Mouse (Mus musculus): ENCODE results near the gene Esrp2. TPM values are rescaled to one million over a fixed set of nuclear protein-coding genes. Genes with fewer than 3 reads are reported as not detected.

Gene Esrp2
- polyA plus RNA-seq (2014; fragmentation: Nextera tagmentation; extraction: Ambion mirVana): 11.6 and 12.7 TPM in 2 replicates

DNA sequence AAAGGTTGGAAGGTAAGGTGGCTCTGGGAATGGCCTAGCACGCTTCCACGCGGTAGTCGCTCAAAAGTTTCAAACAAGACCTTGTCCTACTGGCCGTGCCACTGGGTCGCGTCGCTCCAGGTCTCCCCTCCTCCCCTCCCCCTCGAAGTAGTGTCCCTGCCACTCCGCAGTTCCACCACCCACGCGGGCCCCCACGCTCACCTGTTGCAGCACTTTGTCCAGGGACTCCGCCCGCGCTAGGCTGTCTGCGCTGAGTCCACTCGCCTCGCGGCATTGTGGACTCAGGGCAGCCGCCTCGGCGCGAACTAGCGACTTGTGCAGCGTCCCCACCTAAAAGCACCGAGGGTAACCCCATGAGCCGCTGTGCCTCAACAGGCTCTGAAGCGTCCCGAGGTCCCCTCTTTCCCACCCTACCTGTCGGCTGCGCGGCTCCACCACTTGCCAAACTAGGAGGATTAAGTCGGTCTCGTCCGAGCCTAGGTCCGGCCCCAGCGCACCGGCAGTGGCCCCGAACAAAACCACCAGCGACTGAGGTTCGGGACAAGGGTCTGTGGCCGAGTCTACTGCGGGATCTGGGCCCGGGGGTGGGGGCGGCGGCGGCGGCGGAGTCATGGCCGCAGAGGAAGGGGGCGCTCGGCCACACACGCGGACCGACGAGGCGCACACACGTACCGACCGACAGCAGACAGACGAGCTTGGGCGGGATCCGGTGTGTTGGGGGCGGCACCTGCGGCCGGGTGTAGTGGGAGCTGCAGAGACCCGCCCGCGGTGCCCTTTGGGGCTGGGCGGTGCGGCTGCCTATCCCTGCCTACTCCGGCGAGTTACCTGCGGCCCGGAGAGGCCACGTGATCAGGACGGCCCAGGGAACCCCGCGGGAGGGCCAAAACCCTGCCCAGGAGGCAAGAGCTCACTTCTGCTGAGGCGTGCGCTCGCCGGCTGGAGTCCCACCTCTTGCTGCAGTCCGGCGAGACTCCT lies at the start of gene Esrp2:
TSS of gene Esrp2 (minus strand) at position 819 of the 975 bp plus-strand sequence.
- 1% methylated on average over 81 of the region's 86 CpGs for WGBS
- no peaks in the 10 kb centered on the region for H3K9me3 ChIP-seq (ENCODE audit: control insufficient read depth, low read length)
- DNase-seq (ENCODE audit: low spot score) (peak; percentile 77), ATAC-seq (replicated peaks; ENCODE audit: low FRiP score) (peak; percentile 60)
- H3K36me3 ChIP-seq (ENCODE audit: control insufficient read depth, insufficient read depth, low read length): peaks cover 10% of the 10 kb centered on the region; the same call in 1 of the 2 replicates
- H3K27me3 ChIP-seq (replicated peaks; ENCODE audit: control insufficient read depth, insufficient read depth, low read length): peaks cover 50% of the 10 kb centered on the region
- peaks cover 28% of the 10 kb centered on the region for H3K4me1 ChIP-seq (replicated peaks; ENCODE audit: control insufficient read depth, insufficient read depth, low read length)
- H3K9ac ChIP-seq (ENCODE audit: low read depth, low read length): peak within 1 kb of the TSS; percentile 53
- H3K4me3 ChIP-seq (ENCODE audit: low read depth, low read length): peak within 1 kb of the TSS; percentile 62
- peak within 1 kb of the TSS; percentile 93 for H3K4me2 ChIP-seq
- H3K27ac ChIP-seq (ENCODE audit: low read depth, low read length): peak within 1 kb of the TSS; percentile 66

DNA sequence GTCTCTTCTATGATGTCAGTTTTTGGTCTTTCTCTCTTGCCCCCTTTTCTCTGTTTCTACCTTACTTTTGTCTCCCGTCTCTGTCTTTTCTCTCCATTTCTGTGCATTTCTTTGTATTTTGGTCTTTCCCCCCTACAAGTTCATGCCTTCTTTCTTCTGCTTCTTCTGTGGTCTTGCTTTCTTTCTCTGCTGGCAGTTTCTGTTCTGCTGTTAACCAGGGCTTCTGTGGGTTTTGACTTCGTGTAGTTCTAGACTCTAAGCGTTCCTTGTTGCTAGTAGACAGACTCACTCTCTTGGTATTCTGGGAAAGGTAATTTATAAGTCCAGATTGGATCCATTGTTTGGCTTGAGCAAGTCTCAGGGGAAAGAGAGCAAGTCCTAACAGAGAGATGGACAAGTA lies 49.6 kb upstream of the Esrp2 start:
- ATAC-seq (replicated peaks; ENCODE audit: low FRiP score) (no peak), DNase-seq (ENCODE audit: low spot score) (no peak)
- Histone ChIP-seq H3K27me3 (replicated peaks; ENCODE audit: control insufficient read depth, insufficient read depth, low read length) (no peaks in the 10 kb centered on the region), H3K27ac (ENCODE audit: low read depth, low read length) (no peak overlapping the region), H3K4me2 (no peak overlapping the region), H3K36me3 (ENCODE audit: control insufficient read depth, insufficient read depth, low read length) (peaks cover 11% of the 10 kb centered on the region; the same call in 1 of the 2 replicates), H3K9ac (ENCODE audit: low read depth, low read length) (no peak overlapping the region), H3K4me3 (ENCODE audit: low read depth, low read length) (no peak overlapping the region), H3K4me1 (replicated peaks; ENCODE audit: control insufficient read depth, insufficient read depth, low read length) (peaks cover 7% of the 10 kb centered on the region), H3K9me3 (ENCODE audit: control insufficient read depth, low read length) (no peaks in the 10 kb centered on the region)
- 92% methylated on average over 3 of the region's 3 CpGs for WGBS

DNA sequence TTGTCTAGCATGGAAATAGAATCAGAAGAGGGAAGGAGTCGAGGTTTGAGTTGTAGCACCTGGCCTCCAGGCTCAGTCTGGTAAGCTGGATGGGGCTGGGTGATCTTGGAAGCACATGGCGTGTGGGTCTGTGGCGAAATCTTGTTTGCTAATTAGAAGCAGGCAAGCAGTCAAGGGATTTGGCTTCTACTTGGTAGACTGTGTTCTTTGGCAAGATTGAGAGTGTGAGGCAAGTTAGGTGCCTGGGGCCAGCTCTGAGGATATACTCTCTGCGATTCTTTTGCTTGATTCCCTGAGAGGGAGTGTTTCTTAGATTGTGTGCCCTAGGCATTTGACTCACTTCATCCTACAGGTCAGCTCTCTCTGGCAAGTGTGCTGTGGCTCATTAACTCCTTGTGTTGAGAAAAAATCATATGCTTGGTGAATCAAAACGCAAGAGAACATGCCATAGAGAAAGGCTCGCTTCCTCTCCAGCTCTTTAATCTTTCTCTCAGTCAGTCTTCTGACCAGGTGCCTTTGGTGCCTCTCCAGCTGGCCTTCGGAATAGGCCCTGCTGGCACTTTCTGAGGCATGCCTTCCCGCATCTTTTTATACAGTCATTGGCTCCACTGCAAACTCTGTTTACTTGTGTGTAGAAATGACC lies 49.0 kb upstream of the Esrp2 start:
- Histone ChIP-seq H3K27me3 (replicated peaks; ENCODE audit: control insufficient read depth, insufficient read depth, low read length) (no peaks in the 10 kb centered on the region), H3K4me2 (no peak overlapping the region), H3K4me1 (replicated peaks; ENCODE audit: control insufficient read depth, insufficient read depth, low read length) (peaks cover under 1% of the 10 kb centered on the region; the same call in 1 of the 2 replicates), H3K9ac (ENCODE audit: low read depth, low read length) (no peak overlapping the region), H3K36me3 (ENCODE audit: control insufficient read depth, insufficient read depth, low read length) (peaks cover 11% of the 10 kb centered on the region; the same call in 1 of the 2 replicates), H3K4me3 (ENCODE audit: low read depth, low read length) (no peak overlapping the region), H3K27ac (ENCODE audit: low read depth, low read length) (no peak overlapping the region), H3K9me3 (ENCODE audit: control insufficient read depth, low read length) (no peaks in the 10 kb centered on the region)
- no peak for ATAC-seq (replicated peaks; ENCODE audit: low FRiP score)
- 89% methylated on average over 8 of the region's 8 CpGs for WGBS
- no peak for DNase-seq (ENCODE audit: low spot score)

DNA sequence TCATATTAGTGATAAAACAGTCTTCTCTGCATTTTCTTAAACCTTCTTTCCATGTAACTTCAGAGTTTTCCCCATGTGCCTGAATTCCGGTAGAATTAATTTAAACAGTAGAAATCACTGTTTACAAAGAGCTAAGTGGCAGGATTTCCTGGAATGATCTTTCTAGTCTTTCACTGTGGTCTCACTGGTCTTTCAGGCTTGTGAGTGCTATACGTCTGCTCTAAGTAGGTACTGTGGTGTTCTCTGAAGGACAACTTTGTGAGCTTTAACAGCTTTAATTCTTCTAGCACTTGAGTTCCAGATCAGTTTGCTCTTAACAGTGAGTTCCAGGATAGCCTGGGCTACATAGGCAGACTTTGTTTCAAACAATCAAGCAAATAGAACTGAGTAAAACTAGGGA lies 41.7 kb upstream of the Esrp2 start:
- DNase-seq (ENCODE audit: low spot score): no peak
- WGBS: 68% methylated on average over 2 of the region's 2 CpGs

DNA sequence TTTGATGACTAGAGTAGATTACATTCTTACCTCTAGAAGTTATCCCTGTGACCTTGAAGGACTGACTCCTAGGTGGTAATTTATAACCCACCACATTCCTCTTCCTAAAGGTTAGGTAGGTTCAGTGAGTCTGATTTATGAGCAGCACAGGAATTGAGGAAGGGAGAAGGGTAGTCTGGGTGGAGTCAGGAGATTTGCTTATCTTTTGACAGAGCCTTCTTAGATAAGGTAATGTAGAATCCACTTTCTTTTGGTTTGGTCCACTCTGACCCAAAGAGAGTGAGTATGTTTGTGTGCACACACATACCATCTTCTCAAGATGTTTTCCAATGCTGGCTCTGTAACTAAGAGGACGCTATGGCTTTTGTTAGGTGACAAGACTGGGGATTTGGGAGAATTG lies 40.8 kb upstream of the Esrp2 start:
- DNase-seq (ENCODE audit: low spot score): no peak
- H3K36me3 ChIP-seq (ENCODE audit: control insufficient read depth, insufficient read depth, low read length): no peaks in the 10 kb centered on the region
- no peak overlapping the region for H3K4me2 ChIP-seq
- H3K9me3 ChIP-seq (ENCODE audit: control insufficient read depth, low read length): no peaks in the 10 kb centered on the region
- WGBS: 74% methylated on average over 1 of the region's 1 CpGs
- no peak overlapping the region; the same call in 1 of the 2 replicates for H3K27ac ChIP-seq (ENCODE audit: low read depth, low read length)
- H3K4me1 ChIP-seq (replicated peaks; ENCODE audit: control insufficient read depth, insufficient read depth, low read length): peaks cover 9% of the 10 kb centered on the region
- H3K9ac ChIP-seq (ENCODE audit: low read depth, low read length): no peak overlapping the region
- no peaks in the 10 kb centered on the region for H3K27me3 ChIP-seq (replicated peaks; ENCODE audit: control insufficient read depth, insufficient read depth, low read length)
- no peak overlapping the region for H3K4me3 ChIP-seq (ENCODE audit: low read depth, low read length)
- ATAC-seq (replicated peaks; ENCODE audit: low FRiP score): no peak

More for the DNA sequence above, 41.7 kb upstream of the Esrp2 start:
- Histone ChIP-seq H3K27me3 (replicated peaks; ENCODE audit: control insufficient read depth, insufficient read depth, low read length) (no peaks in the 10 kb centered on the region), H3K4me3 (ENCODE audit: low read depth, low read length) (no peak overlapping the region), H3K9me3 (ENCODE audit: control insufficient read depth, low read length) (no peaks in the 10 kb centered on the region), H3K4me2 (no peak overlapping the region), H3K36me3 (ENCODE audit: control insufficient read depth, insufficient read depth, low read length) (no peaks in the 10 kb centered on the region), H3K9ac (ENCODE audit: low read depth, low read length) (no peak overlapping the region), H3K27ac (ENCODE audit: low read depth, low read length) (no peak overlapping the region), H3K4me1 (replicated peaks; ENCODE audit: control insufficient read depth, insufficient read depth, low read length) (peaks cover 9% of the 10 kb centered on the region)
- no peak for ATAC-seq (replicated peaks; ENCODE audit: low FRiP score)

DNA sequence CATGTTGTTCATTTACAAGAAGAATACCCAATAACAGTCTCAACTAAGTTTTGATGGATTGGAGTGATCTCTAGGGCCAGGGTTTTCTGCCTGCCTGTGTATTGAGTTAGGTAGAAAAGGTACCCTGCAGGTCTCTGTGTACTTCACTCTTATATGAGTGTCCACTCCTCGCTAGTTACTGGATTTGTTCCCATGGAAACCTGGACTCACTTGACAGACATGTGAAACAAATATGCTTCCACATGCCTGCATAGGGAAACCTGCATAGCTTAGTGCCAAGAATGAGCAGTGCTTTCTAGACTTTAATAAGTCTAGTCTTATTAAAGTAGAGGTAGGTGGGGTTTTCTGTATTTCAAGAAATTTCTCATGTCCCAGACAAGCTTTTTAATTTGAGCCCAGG lies 40.1 kb upstream of the Esrp2 start:
- Histone ChIP-seq H3K9me3 (ENCODE audit: control insufficient read depth, low read length) (no peaks in the 10 kb centered on the region), H3K27me3 (replicated peaks; ENCODE audit: control insufficient read depth, insufficient read depth, low read length) (no peaks in the 10 kb centered on the region)
- DNase-seq (ENCODE audit: low spot score): no peak

DNA sequence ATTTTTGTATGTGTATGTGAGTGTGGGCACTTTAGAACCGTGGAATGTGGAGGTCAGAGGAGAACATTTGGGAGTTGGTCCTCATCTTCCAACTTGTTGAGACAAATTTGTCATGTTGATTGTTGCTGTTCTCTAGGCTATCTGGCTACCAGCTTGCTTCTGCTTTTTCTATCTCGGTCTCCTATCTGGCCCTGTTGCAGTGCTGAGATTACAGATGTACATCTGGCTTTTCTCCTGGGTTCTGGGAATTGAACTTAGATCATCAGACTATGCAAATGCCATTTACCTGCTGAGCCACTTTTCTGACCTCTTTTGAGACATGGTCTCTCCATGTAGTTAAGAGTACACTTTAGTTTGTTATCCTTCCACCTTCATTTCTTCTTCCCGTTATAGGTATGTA lies 36.8 kb upstream of the Esrp2 start:
- DNase-seq (ENCODE audit: low spot score) (no peak), ATAC-seq (replicated peaks; ENCODE audit: low FRiP score) (no peak)
- no peak overlapping the region for H3K9ac ChIP-seq (ENCODE audit: low read depth, low read length)
- no peaks in the 10 kb centered on the region for H3K36me3 ChIP-seq (ENCODE audit: control insufficient read depth, insufficient read depth, low read length)
- no peaks in the 10 kb centered on the region for H3K27me3 ChIP-seq (replicated peaks; ENCODE audit: control insufficient read depth, insufficient read depth, low read length)
- no peak overlapping the region for H3K27ac ChIP-seq (ENCODE audit: low read depth, low read length)
- WGBS: 75% methylated on average over 3 of the region's 3 CpGs
- no peak overlapping the region for H3K4me2 ChIP-seq
- H3K9me3 ChIP-seq (ENCODE audit: control insufficient read depth, low read length): no peaks in the 10 kb centered on the region
- peaks cover 16% of the 10 kb centered on the region for H3K4me1 ChIP-seq (replicated peaks; ENCODE audit: control insufficient read depth, insufficient read depth, low read length)
- H3K4me3 ChIP-seq (ENCODE audit: low read depth, low read length): no peak overlapping the region

More for the DNA sequence above, 40.1 kb upstream of the Esrp2 start:
- Histone ChIP-seq H3K9ac (ENCODE audit: low read depth, low read length) (no peak overlapping the region), H3K36me3 (ENCODE audit: control insufficient read depth, insufficient read depth, low read length) (no peaks in the 10 kb centered on the region), H3K4me3 (ENCODE audit: low read depth, low read length) (no peak overlapping the region), H3K4me1 (replicated peaks; ENCODE audit: control insufficient read depth, insufficient read depth, low read length) (peaks cover 9% of the 10 kb centered on the region), H3K4me2 (no peak overlapping the region), H3K27ac (ENCODE audit: low read depth, low read length) (no peak overlapping the region)
- 37% methylated on average over 1 of the region's 1 CpGs for WGBS
- ATAC-seq (replicated peaks; ENCODE audit: low FRiP score): no peak

DNA sequence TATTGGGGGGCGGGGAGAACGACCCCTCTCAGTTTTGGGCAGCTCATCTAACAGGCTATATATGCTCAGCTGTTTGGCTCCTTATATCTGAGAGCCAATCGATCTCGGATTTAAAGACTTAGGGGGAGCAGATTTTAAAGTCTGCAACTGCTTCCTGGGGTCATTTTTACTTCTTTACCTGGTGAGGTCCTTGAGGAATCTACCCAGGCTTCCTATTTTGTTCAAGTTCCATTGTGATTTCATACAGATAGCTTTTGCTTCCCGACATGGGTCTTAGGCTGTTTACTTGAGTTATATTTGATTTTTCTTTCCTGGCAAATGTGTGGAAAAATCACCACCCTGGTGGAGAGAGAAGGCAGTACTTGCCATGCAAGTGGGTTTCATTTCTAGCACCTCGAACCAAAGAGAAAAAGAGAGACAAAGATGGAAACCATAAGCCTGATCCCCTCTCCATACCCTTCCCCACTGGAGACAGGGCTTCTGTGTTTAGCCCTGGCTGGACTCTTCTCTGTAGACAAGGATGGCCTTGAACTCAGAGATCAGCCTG lies 33.2 kb upstream of the Esrp2 start:
- Histone ChIP-seq H3K4me1 (replicated peaks; ENCODE audit: control insufficient read depth, insufficient read depth, low read length) (peaks cover 6% of the 10 kb centered on the region), H3K9me3 (ENCODE audit: control insufficient read depth, low read length) (no peaks in the 10 kb centered on the region), H3K9ac (ENCODE audit: low read depth, low read length) (peak overlapping the region; percentile 86), H3K27me3 (replicated peaks; ENCODE audit: control insufficient read depth, insufficient read depth, low read length) (no peaks in the 10 kb centered on the region), H3K36me3 (ENCODE audit: control insufficient read depth, insufficient read depth, low read length) (no peaks in the 10 kb centered on the region), H3K4me3 (ENCODE audit: low read depth, low read length) (peak overlapping the region; percentile 88), H3K4me2 (peak overlapping the region; percentile 98), H3K27ac (ENCODE audit: low read depth, low read length) (no peak overlapping the region)
- DNase-seq (ENCODE audit: low spot score) (no peak), ATAC-seq (replicated peaks; ENCODE audit: low FRiP score) (no peak)
- 30% methylated on average over 6 of the region's 6 CpGs for WGBS
